Mouse (Mus musculus) olfactory bulb, adult 2 months (tissue): ENCODE results near the gene Rab30.

Source experiments
- CTCF ChIP-seq: fragments of 200-500 bp; IDR thresholded peaks from 2 replicates; pipeline ENCODE4 v1.5.1; 2012; ENCODE audit warnings: low read depth, mild to moderate bottlenecking, low read length, moderate library complexity; ENCODE audit not compliant: insufficient read depth
- POLR2A ChIP-seq: fragments of 200-500 bp; IDR thresholded peaks from 2 replicates; pipeline ENCODE4 v1.6.1; 2012; ENCODE audit warnings: mild to moderate bottlenecking, low read depth, low read length, moderate library complexity; ENCODE audit not compliant: insufficient read depth

DNA sequence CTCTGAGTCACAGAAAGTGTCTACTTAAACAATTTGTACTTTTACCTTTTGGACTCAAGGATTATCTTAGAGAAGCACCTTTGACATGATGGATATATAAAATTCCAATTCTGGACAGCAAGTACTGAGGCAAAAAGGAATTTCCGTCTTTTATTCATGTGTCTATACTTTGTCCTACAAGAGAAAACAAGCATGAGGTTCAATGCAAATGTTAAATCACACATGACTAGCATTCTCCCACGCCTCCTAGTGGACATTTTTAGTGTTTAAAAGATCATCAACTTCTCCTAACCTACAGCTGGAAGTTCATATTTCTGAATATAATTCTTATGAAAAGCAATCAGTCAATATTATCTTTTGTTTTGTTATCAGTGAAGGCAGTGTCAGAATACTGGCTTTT lies 125.1 kb downstream of the Rab30 start:
- TF ChIP-seq CTCF, result no peak
- TF ChIP-seq POLR2A, result no peak
